Mouse (Mus musculus): ENCODE measurements around the gene Hcn3. TPM values are rescaled to one million over a fixed set of nuclear protein-coding genes. Genes with fewer than 3 reads are reported as not detected.

The Hcn3 gene
- total RNA-seq (2014; rRNA removed; ENCODE audit: low replicate concordance) (1.1 TPM in 1 of 2 replicates, not detected in the other), polyA plus RNA-seq (2015; fragmentation: Nextera tagmentation; extraction: Ambion mirVana) (0.15 and 0.32 TPM in 2 replicates)

- WGBS: under 1% methylated on average over 47 of the region's 66 CpGs
- ATAC-seq (ENCODE audit: insufficient read depth, low read depth) (peak; percentile 46), DNase-seq (ENCODE audit: low spot score) (peak; percentile 24)
- Histone ChIP-seq H3K27ac (ENCODE audit: low read depth) (no peak within 1 kb of the TSS), H3K9me3 (replicated peaks; ENCODE audit: control insufficient read depth, low read length) (no peaks in the 10 kb centered on the region), H3K4me3 (ENCODE audit: low read depth, low read length) (peak within 1 kb of the TSS; percentile 54), H3K27me3 (ENCODE audit: control insufficient read depth, insufficient read depth, low read length) (peaks cover 16% of the 10 kb centered on the region), H3K4me2 (ENCODE audit: low read depth, low read length) (peak within 1 kb of the TSS; percentile 96), H3K4me1 (ENCODE audit: control insufficient read depth, insufficient read depth) (peaks cover 11% of the 10 kb centered on the region; the same call in 1 of the 2 replicates), H3K9ac (replicated peaks; ENCODE audit: low read depth, low read length) (no peak within 1 kb of the TSS), H3K36me3 (replicated peaks; ENCODE audit: control insufficient read depth, insufficient read depth, low read length) (no peaks in the 10 kb centered on the region)
- TF ChIP-seq CTCF (IDR thresholded peaks at IDR 0.05; ENCODE audit: low read depth): peak; percentile 59
- no peak for TF ChIP-seq EP300 (IDR thresholded peaks at IDR 0.05; ENCODE audit: low read depth)
Measured at GRCm38 (mm10) chr3:89159616-89160344, at the start of gene Hcn3. Gene Hcn3 (minus strand): TSS chr3:89160196.

DNA sequence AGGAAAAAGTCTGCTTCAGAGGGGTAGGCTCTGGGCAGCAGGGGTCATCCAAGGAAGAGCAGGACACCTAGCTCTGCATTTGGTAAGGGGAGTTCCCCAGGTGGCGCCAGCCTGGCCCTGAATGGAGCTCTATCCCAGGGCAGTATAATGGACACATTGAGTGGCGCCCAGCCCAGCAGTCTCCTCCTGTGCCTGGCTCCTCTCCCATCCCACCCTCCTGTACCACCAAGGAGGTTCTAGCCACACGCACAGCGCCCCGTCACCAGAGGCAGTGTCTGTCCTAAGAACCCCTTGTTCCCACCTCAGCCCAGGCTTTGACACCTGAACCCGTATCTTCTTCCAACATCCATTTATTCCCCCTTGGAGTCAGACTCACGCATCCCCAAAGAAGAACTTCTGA, 49.7 kb upstream of the Hcn3 start:
- H3K9ac ChIP-seq (replicated peaks; ENCODE audit: low read depth, low read length): no peak overlapping the region
- no peak overlapping the region for H3K4me3 ChIP-seq (ENCODE audit: low read depth, low read length)
- H3K4me2 ChIP-seq (ENCODE audit: low read depth, low read length): no peak overlapping the region
- peaks cover 59% of the 10 kb centered on the region for H3K36me3 ChIP-seq (replicated peaks; ENCODE audit: control insufficient read depth, insufficient read depth, low read length)
- TF ChIP-seq CTCF (IDR thresholded peaks at IDR 0.05; ENCODE audit: low read depth): no peak
- TF ChIP-seq EP300 (IDR thresholded peaks at IDR 0.05; ENCODE audit: low read depth): no peak
- H3K27ac ChIP-seq (ENCODE audit: low read depth): no peak overlapping the region
- ATAC-seq (ENCODE audit: insufficient read depth, low read depth) (no peak), DNase-seq (ENCODE audit: low spot score) (no peak)
- peaks cover 7% of the 10 kb centered on the region for H3K4me1 ChIP-seq (ENCODE audit: control insufficient read depth, insufficient read depth)
- no peaks in the 10 kb centered on the region for H3K27me3 ChIP-seq (ENCODE audit: control insufficient read depth, insufficient read depth, low read length)
- 92% methylated on average over 7 of the region's 7 CpGs for WGBS
- no peaks in the 10 kb centered on the region for H3K9me3 ChIP-seq (replicated peaks; ENCODE audit: control insufficient read depth, low read length)

DNA sequence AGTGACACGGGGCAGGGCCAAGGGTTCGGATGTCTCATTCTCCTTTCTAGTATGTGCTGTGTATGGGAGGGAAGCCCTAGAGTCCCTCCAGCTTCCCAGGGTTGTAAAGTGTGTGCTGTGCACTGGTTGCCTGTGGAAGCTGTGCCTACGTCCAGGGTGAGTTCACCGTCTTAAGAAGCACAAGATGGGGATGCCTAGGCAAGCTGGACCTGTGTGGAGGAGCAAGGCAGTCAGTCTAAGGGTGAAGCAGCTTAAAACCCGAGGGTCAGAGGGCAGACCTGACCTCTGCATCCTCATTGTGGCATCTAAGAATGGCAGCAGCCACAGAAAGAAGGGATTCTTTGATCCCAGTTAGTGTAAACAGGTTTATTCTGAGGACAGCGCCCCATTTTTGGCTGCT, 48.7 kb upstream of the Hcn3 start:
- TF ChIP-seq CTCF (IDR thresholded peaks at IDR 0.05; ENCODE audit: low read depth) (no peak), EP300 (IDR thresholded peaks at IDR 0.05; ENCODE audit: low read depth) (no peak)
- H3K36me3 ChIP-seq (replicated peaks; ENCODE audit: control insufficient read depth, insufficient read depth, low read length): peaks cover 65% of the 10 kb centered on the region
- WGBS: 83% methylated on average over 6 of the region's 6 CpGs
- no peak overlapping the region for H3K9ac ChIP-seq (replicated peaks; ENCODE audit: low read depth, low read length)
- H3K27me3 ChIP-seq (ENCODE audit: control insufficient read depth, insufficient read depth, low read length): no peaks in the 10 kb centered on the region
- H3K4me3 ChIP-seq (ENCODE audit: low read depth, low read length): no peak overlapping the region
- no peaks in the 10 kb centered on the region for H3K9me3 ChIP-seq (replicated peaks; ENCODE audit: control insufficient read depth, low read length)
- no peak overlapping the region for H3K27ac ChIP-seq (ENCODE audit: low read depth)
- ATAC-seq (ENCODE audit: insufficient read depth, low read depth): no peak
- H3K4me1 ChIP-seq (ENCODE audit: control insufficient read depth, insufficient read depth): peaks cover 7% of the 10 kb centered on the region
- H3K4me2 ChIP-seq (ENCODE audit: low read depth, low read length): no peak overlapping the region
- no peak for DNase-seq (ENCODE audit: low spot score)

GRCm38 (mm10) chr3:89208075-89208657, 48.2 kb upstream of the Hcn3 start:
- Histone ChIP-seq H3K27ac (ENCODE audit: low read depth) (no peak overlapping the region), H3K4me3 (ENCODE audit: low read depth, low read length) (no peak overlapping the region), H3K9me3 (replicated peaks; ENCODE audit: control insufficient read depth, low read length) (no peaks in the 10 kb centered on the region), H3K36me3 (replicated peaks; ENCODE audit: control insufficient read depth, insufficient read depth, low read length) (peaks cover 65% of the 10 kb centered on the region), H3K4me2 (ENCODE audit: low read depth, low read length) (no peak overlapping the region), H3K4me1 (ENCODE audit: control insufficient read depth, insufficient read depth) (peaks cover 8% of the 10 kb centered on the region), H3K27me3 (ENCODE audit: control insufficient read depth, insufficient read depth, low read length) (no peaks in the 10 kb centered on the region), H3K9ac (replicated peaks; ENCODE audit: low read depth, low read length) (no peak overlapping the region)
- ATAC-seq (ENCODE audit: insufficient read depth, low read depth): no peak
- WGBS: 87% methylated on average over 13 of the region's 13 CpGs
- no peak for TF ChIP-seq EP300 (IDR thresholded peaks at IDR 0.05; ENCODE audit: low read depth)
- TF ChIP-seq CTCF (IDR thresholded peaks at IDR 0.05; ENCODE audit: low read depth): no peak
- no peak for DNase-seq (ENCODE audit: low spot score)

GRCm38 (mm10) chr3:89206695-89207094, 46.7 kb upstream of the Hcn3 start:
- no peak for DNase-seq (ENCODE audit: low spot score)
- Histone ChIP-seq H3K27me3 (ENCODE audit: control insufficient read depth, insufficient read depth, low read length) (no peaks in the 10 kb centered on the region), H3K27ac (ENCODE audit: low read depth) (no peak overlapping the region), H3K4me2 (ENCODE audit: low read depth, low read length) (no peak overlapping the region), H3K36me3 (replicated peaks; ENCODE audit: control insufficient read depth, insufficient read depth, low read length) (peaks cover 62% of the 10 kb centered on the region), H3K4me3 (ENCODE audit: low read depth, low read length) (no peak overlapping the region), H3K9ac (replicated peaks; ENCODE audit: low read depth, low read length) (no peak overlapping the region), H3K9me3 (replicated peaks; ENCODE audit: control insufficient read depth, low read length) (no peaks in the 10 kb centered on the region), H3K4me1 (ENCODE audit: control insufficient read depth, insufficient read depth) (peaks cover 5% of the 10 kb centered on the region)
- 77% methylated on average over 2 of the region's 2 CpGs for WGBS
- ATAC-seq (ENCODE audit: insufficient read depth, low read depth): no peak
- no peak for TF ChIP-seq CTCF (IDR thresholded peaks at IDR 0.05; ENCODE audit: low read depth)
- TF ChIP-seq EP300 (IDR thresholded peaks at IDR 0.05; ENCODE audit: low read depth): no peak

Measured in heart, postnatal 0 days (tissue).